Mouse (Mus musculus) embryonic facial prominence, embryonic 10.5 days (tissue): Measurements from ENCODE around the gene 1600014C23Rik. TPM values are rescaled to one million over a fixed set of nuclear protein-coding genes. Genes with fewer than 3 reads are reported as not detected.

Source experiments
- DNase-seq: peaks from one replicate; pipeline ENCODE4 v3.0.0-alpha.2; 2017; ENCODE audit warnings: low spot score
- H3K27ac ChIP-seq: fragments of 300-500 bp; sonication (generic); replicated peaks from 2 replicates; pipeline ENCODE4 v1.5.1; 2016; ENCODE audit warnings: mild to moderate bottlenecking
- H3K27me3 ChIP-seq: fragments of 300-500 bp; sonication (generic); replicated peaks from 2 replicates; pipeline ENCODE4 v1.6.1; 2016; ENCODE audit warnings: low read depth, mild to moderate bottlenecking; ENCODE audit not compliant: poor library complexity, severe bottlenecking
- H3K36me3 ChIP-seq: fragments of 300-500 bp; sonication (generic); replicated peaks from 2 replicates; pipeline ENCODE4 v1.6.1; 2016; ENCODE audit warnings: mild to moderate bottlenecking, moderate library complexity
- H3K4me1 ChIP-seq: fragments of 300-500 bp; sonication (generic); 2 replicates; pipeline ENCODE4 v1.6.1; 2016
- H3K4me3 ChIP-seq: fragments of 300-500 bp; sonication (generic); 2 replicates; pipeline ENCODE4 v1.5.1; 2016; ENCODE audit warnings: mild to moderate bottlenecking, moderate library complexity
- H3K9me3 ChIP-seq: fragments of 300-500 bp; sonication (generic); 2 replicates; pipeline ENCODE4 v1.6.1; 2016; ENCODE audit warnings: mild to moderate bottlenecking
- WGBS: fragments of 180-500 bp; shearing (Covaris S2); methylation state at CpG from one replicate; pipeline ENCODE4 v1.1.7; 2016; 5-methylcytosine and 5-hydroxymethylcytosine counted together
- polyA plus RNA-seq: library from polyadenylated mRNA; unstranded; fragments of >200 nt; fragmentation: Nextera tagmentation; extraction: Ambion mirVana; gene quantifications from 2 replicates; pipeline ENCODE4 v1.2.1, GENCODE M21; 2016

Gene 1600014C23Rik
- polyA plus RNA-seq, 1 experiment from 2014 or later: not detected

GRCm38 (mm10) chr17:45693812-45694565 lies 39.7 kb downstream of the 1600014C23Rik start:
- Histone ChIP-seq H3K27me3 (no peaks in the 10 kb centered on the region), H3K4me3 (no peak overlapping the region), H3K4me1 (peaks cover 34% of the 10 kb centered on the region), H3K27ac (no peak overlapping the region), H3K9me3 (no peaks in the 10 kb centered on the region), H3K36me3 (peaks cover 27% of the 10 kb centered on the region)
- WGBS: 88% methylated on average over 18 of the region's 18 CpGs
- DNase-seq: no peak

- 69% methylated on average over 5 of the region's 5 CpGs for WGBS
- no peaks in the 10 kb centered on the region for H3K27me3 ChIP-seq
Observed at GRCm38 (mm10) chr17:45692159-45692558, 41.5 kb downstream of the 1600014C23Rik start.

GRCm38 (mm10) chr17:45690044-45690443 lies 43.6 kb downstream of the 1600014C23Rik start:
- no peak for DNase-seq

More at GRCm38 (mm10) chr17:45692159-45692558, 41.5 kb downstream of the 1600014C23Rik start:
- Histone ChIP-seq H3K36me3 (peaks cover 11% of the 10 kb centered on the region), H3K4me3 (no peak overlapping the region), H3K4me1 (peaks cover 40% of the 10 kb centered on the region), H3K27ac (no peak overlapping the region), H3K9me3 (no peaks in the 10 kb centered on the region)
- no peak for DNase-seq

DNA sequence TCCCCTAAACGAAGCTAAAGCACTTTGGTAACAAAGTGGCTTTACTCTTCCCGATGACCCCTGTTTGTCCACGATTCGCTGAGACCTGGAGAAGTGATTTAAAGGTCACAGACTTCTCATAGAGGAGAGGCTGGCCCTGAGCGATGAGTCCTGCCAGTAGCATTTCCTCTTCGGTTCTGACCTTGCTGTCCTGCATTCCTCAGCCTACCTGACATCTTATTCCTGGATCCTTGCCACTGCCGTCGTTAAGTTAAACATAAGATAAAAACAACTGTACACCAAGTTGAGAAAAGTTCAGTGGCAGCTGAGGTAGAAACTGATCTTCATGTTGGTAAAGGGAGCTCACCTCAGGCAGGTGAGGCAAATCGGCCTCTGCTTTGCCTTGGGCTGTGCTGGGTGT lies 44.5 kb downstream of the 1600014C23Rik start:
- H3K4me3 ChIP-seq: no peak overlapping the region
- no peaks in the 10 kb centered on the region; the same call in 1 of the 2 replicates for H3K36me3 ChIP-seq
- H3K27me3 ChIP-seq: no peaks in the 10 kb centered on the region
- H3K9me3 ChIP-seq: no peaks in the 10 kb centered on the region
- peaks cover 52% of the 10 kb centered on the region for H3K4me1 ChIP-seq
- DNase-seq: no peak
- H3K27ac ChIP-seq: no peak overlapping the region
- WGBS: 91% methylated on average over 9 of the region's 9 CpGs

More at GRCm38 (mm10) chr17:45690044-45690443, 43.6 kb downstream of the 1600014C23Rik start:
- Histone ChIP-seq H3K27ac (no peak overlapping the region), H3K4me1 (peaks cover 45% of the 10 kb centered on the region), H3K4me3 (no peak overlapping the region), H3K36me3 (no peaks in the 10 kb centered on the region; the same call in 1 of the 2 replicates), H3K9me3 (no peaks in the 10 kb centered on the region), H3K27me3 (no peaks in the 10 kb centered on the region)
- WGBS: 90% methylated on average over 4 of the region's 4 CpGs

DNA sequence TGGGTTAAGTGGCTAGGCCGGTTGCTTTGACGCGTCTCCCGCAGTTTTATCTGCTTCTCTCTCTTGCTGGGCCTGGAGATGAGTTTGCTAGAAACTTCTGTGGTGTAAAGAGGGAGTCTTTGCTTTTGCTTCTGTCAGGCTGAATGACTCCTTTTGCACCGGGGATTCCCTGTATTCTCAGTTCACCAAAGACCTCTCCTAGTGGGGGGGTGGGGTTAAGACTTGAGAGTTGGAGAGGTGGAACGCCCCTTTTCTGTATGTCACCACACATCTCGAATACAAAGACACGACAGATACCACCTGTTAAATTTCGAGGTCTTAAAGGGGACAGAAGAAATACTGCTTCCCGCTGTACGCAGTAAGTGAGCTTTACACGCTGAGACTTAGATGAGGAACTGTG lies 46.9 kb downstream of the 1600014C23Rik start, which contains the start of gene Tmem63b:
TSS of gene Tmem63b (minus strand) at position 190 of the 400 bp plus-strand sequence.
- no peak for DNase-seq
- Histone ChIP-seq H3K4me1 (peaks cover 30% of the 10 kb centered on the region), H3K27ac (peak within 1 kb of the TSS; percentile 95), H3K36me3 (no peaks in the 10 kb centered on the region; the same call in 1 of the 2 replicates), H3K9me3 (no peaks in the 10 kb centered on the region), H3K27me3 (no peaks in the 10 kb centered on the region), H3K4me3 (peak within 1 kb of the TSS; percentile 93)
- WGBS: 14% methylated on average over 12 of the region's 12 CpGs

DNA sequence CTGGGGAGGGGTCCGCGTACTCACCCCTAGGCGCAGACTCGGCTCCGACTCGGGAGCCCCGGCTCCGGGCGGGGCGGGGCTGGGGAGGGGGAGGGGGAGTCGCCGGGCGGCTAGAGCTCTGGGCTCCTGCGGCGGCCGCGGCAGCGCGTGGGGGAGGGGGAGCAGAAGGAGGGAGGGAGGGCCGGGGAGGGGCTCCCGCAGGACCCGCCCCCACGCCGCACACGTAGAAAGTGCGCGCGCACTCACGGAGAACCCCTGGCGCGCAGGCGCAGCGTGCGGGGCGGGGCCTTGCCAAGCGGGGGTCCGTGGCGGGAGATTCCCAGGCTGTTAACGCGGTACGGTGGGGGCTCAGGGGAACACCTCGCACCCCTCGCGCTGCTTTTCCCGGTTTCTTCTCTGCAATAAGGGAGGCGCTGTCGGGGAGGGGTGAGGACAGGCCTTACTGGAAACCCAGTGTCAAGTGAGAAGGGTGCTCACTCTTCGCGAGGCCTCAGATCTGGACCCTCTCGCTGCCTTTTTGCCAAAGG lies 47.5 kb downstream of the 1600014C23Rik start, which contains the start of gene Mrpl14:
TSS of gene Mrpl14 (plus strand) at position 230 of the 527 bp plus-strand sequence.
- peak within 1 kb of the TSS; percentile 93 for H3K4me3 ChIP-seq
- no peaks in the 10 kb centered on the region for H3K9me3 ChIP-seq
- H3K4me1 ChIP-seq: peaks cover 29% of the 10 kb centered on the region
- no peaks in the 10 kb centered on the region for H3K27me3 ChIP-seq
- peak within 1 kb of the TSS; percentile 95 for H3K27ac ChIP-seq
- DNase-seq: peak; percentile 98
- no peaks in the 10 kb centered on the region; the same call in 1 of the 2 replicates for H3K36me3 ChIP-seq
- under 1% methylated on average over 50 of the region's 50 CpGs for WGBS

DNA sequence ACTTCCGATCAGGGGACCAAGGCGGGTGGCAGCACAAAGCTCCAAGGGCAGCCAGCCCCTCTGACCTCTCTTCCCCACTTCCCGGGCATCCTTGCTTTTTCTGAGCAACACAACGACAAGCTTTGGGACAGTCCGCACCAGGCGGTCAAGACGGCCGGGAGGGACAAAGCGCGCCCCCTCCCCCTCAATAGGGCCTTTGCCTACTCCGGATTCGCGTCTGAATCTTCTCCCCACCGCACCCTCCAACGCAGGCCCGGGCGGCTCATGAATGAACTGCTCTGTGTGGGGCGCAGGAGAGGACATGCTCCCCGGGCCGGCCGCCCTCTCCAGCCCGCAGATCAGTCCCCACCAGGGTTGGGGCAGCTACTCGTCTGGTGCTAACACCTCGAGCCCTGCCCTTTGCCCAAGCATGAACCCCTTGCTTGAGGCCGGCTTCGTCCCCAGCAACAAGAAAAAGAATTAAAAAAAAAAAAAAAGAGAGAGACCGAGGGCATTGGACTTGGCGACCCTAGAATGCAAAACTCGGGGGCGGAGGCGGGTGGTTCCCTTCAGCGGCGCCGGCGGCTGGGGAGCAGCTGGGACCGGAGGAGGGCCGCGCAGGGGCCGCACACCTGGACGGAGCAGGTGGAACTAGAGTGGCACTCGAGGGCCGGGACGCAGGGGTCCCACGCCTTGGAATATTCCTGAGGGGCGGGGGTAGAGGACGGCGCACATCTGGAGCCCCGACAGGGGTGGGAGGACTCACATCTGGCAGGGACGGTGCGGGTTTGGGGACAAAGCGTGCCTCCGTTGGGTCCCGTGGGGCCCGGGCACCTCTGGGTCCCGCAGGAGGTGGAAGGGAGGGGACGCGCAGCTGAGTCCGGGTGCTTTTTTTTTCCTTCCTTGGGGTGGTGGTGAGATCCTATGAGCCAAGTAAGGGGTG lies 48.2 kb downstream of the 1600014C23Rik start:
- Histone ChIP-seq H3K9me3 (no peaks in the 10 kb centered on the region), H3K36me3 (no peaks in the 10 kb centered on the region; the same call in 1 of the 2 replicates), H3K27ac (peak overlapping the region; percentile 95), H3K27me3 (no peaks in the 10 kb centered on the region), H3K4me3 (peak overlapping the region; percentile 93), H3K4me1 (peaks cover 36% of the 10 kb centered on the region)
- DNase-seq: peak; percentile 75
- under 1% methylated on average over 58 of the region's 58 CpGs for WGBS

DNA sequence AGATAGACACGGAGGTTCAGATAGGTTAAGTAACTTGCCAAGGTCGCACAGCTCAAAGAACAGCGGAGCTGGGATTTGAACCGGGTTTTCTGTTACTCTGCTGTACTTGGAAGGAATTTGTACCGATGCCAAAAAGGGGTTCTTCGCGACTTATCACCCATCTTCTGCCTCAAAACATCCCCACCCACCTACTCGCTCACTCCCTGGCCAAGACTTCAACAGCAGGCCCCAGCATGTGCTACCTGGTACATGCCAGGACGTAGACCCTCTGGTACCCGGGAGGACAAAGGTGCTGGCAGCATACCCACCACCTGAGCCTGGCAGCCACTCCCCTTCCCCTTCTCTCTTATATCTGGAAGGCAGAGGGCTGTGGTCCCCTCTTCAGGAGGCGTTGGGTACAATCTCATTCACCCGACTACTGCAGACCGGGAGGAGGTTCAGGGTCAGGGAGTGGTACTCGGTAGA lies 48.9 kb downstream of the 1600014C23Rik start:
- Histone ChIP-seq H3K9me3 (no peaks in the 10 kb centered on the region), H3K27me3 (no peaks in the 10 kb centered on the region), H3K27ac (peak overlapping the region; percentile 95), H3K4me1 (peaks cover 37% of the 10 kb centered on the region), H3K36me3 (no peaks in the 10 kb centered on the region; the same call in 1 of the 2 replicates), H3K4me3 (peak overlapping the region; percentile 93)
- WGBS: 31% methylated on average over 14 of the region's 14 CpGs
- DNase-seq: no peak

Other genes starting within 250 kb of the 1600014C23Rik start
- 33.7 and 36.0 TPM in 2 replicates for gene Aars2, start 227.0 kb downstream of the 1600014C23Rik start, polyA plus RNA-seq
- gene Tcte1, start 210.4 kb downstream of the 1600014C23Rik start, polyA plus RNA-seq: 1.1 TPM in 2 replicates
- 5.8 and 8.3 TPM in 2 replicates for gene Tmem151b, start 184.2 kb downstream of the 1600014C23Rik start, polyA plus RNA-seq
- gene Nfkbie, start 178.1 kb downstream of the 1600014C23Rik start, polyA plus RNA-seq: 6.6 and 7.1 TPM in 2 replicates
- gene Slc35b2, start 170.0 kb downstream of the 1600014C23Rik start, polyA plus RNA-seq: 95.8 and 101 TPM in 2 replicates
- gene Hsp90ab1, start 160.6 kb downstream of the 1600014C23Rik start, polyA plus RNA-seq: 2,187 and 2,215 TPM in 2 replicates
- 53.4 and 58.1 TPM in 2 replicates for gene Slc29a1, start 134.2 kb downstream of the 1600014C23Rik start, polyA plus RNA-seq
- gene Mymx, start 131.7 kb downstream of the 1600014C23Rik start, polyA plus RNA-seq: 0.39 TPM in 2 replicates
- 0.81 and 0.84 TPM in 2 replicates for gene Capn11, start 74.5 kb downstream of the 1600014C23Rik start, polyA plus RNA-seq
- gene Mrpl14, start 47.5 kb downstream of the 1600014C23Rik start, polyA plus RNA-seq: 156 and 170 TPM in 2 replicates
- gene Tmem63b, start 46.9 kb downstream of the 1600014C23Rik start, polyA plus RNA-seq: 41.6 and 51.6 TPM in 2 replicates